Mouse (Mus musculus) forebrain, postnatal 0 days (tissue): Measurements from ENCODE around the gene Fut9. TPM values are rescaled to one million over a fixed set of nuclear protein-coding genes. Genes with fewer than 3 reads are reported as not detected.

Experiments used
- ATAC-seq: fragments of 200-750 bp; cut with Nextera tagmentation; 2 replicates; pipeline ENCODE4 v1.8.0; 2017; ENCODE audit warnings: mild to moderate bottlenecking, moderate library complexity
- DNase-seq: peaks from one replicate; pipeline ENCODE4 v3.0.0-alpha.2; 2015
- H3K27ac ChIP-seq: fragments of 300-500 bp; sonication (generic); 2 replicates; pipeline ENCODE4 v1.5.1; 2014; ENCODE audit warnings: low read depth, mild to moderate bottlenecking, antibody characterized with exemption, low read length, moderate library complexity, mixed read lengths
- H3K27me3 ChIP-seq: fragments of 300-500 bp; sonication (generic); 2 replicates; pipeline ENCODE4 v1.6.1; 2014; ENCODE audit warnings: mild to moderate bottlenecking, low read length, mixed read lengths; ENCODE audit not compliant: insufficient read depth
- H3K36me3 ChIP-seq: fragments of 300-500 bp; sonication (generic); 2 replicates; pipeline ENCODE4 v1.6.1; 2014; ENCODE audit warnings: mild to moderate bottlenecking, moderate library complexity; ENCODE audit not compliant: insufficient read depth
- H3K4me1 ChIP-seq: fragments of 300-500 bp; sonication (generic); 2 replicates; pipeline ENCODE4 v1.6.1; 2014; ENCODE audit warnings: antibody characterized with exemption; ENCODE audit not compliant: insufficient read depth
- H3K4me2 ChIP-seq: fragments of 300-500 bp; sonication (generic); 2 replicates; pipeline ENCODE4 v1.6.1; 2014; ENCODE audit warnings: low read depth, mild to moderate bottlenecking, moderate library complexity
- H3K4me3 ChIP-seq: fragments of 300-500 bp; sonication (generic); 2 replicates; pipeline ENCODE4 v1.5.1; 2014; ENCODE audit warnings: low read depth, low read length, mixed read lengths
- H3K9ac ChIP-seq: fragments of 300-500 bp; sonication (generic); 2 replicates; pipeline ENCODE4 v1.6.1; 2014; ENCODE audit warnings: mild to moderate bottlenecking
- H3K9me3 ChIP-seq: fragments of 300-500 bp; sonication (generic); 2 replicates; pipeline ENCODE4 v1.6.1; 2016; ENCODE audit warnings: low read length
- CTCF ChIP-seq: sonication (generic); IDR thresholded peaks from 2 replicates; pipeline ENCODE4 v1.5.1; 2016; ENCODE audit warnings: antibody characterized with exemption, control low read depth, low read depth
- WGBS: fragments of 180-500 bp; shearing (Covaris S2); extraction: QIAGEN DNeasy Blood & Tissue Kit; methylation state at CpG from one replicate; pipeline ENCODE4 v1.1.7; 2014; 5-methylcytosine and 5-hydroxymethylcytosine counted together
- polyA plus RNA-seq: library from polyadenylated mRNA; unstranded; fragments of >200 nt; fragmentation: Nextera tagmentation; extraction: Ambion mirVana; gene quantifications from 2 replicates; pipeline ENCODE4 v1.2.1, GENCODE M21; 2015
- total RNA-seq: library from RNA; depleted of rRNA; stranded (reverse); fragments of >200 nt; gene quantifications from 2 replicates; pipeline ENCODE4 v1.2.3, GENCODE M21; 2014

The Fut9 gene
- total and polyA plus RNA-seq, 2 experiments from 2014 or later, result 19.3 to 46.6 TPM

- Histone ChIP-seq H3K9me3 (no peaks in the 10 kb centered on the region), H3K4me1 (no peaks in the 10 kb centered on the region), H3K27me3 (no peaks in the 10 kb centered on the region), H3K9ac (no peak overlapping the region), H3K36me3 (no peaks in the 10 kb centered on the region), H3K4me2 (no peak overlapping the region), H3K4me3 (no peak overlapping the region), H3K27ac (no peak overlapping the region)
- 57% methylated on average over 4 of the region's 4 CpGs for WGBS
- DNase-seq (peak; percentile 51), ATAC-seq (peak; percentile 73)
- TF ChIP-seq CTCF, result no peak
Observed at GRCm38 (mm10) chr4:25738782-25739181, 61.3 kb downstream of the Fut9 start.

GRCm38 (mm10) chr4:25721576-25721975 is 78.5 kb downstream of the Fut9 start:
- no peaks in the 10 kb centered on the region for H3K36me3 ChIP-seq
- H3K9ac ChIP-seq, result no peak overlapping the region
- no peak for TF ChIP-seq CTCF
- no peak for DNase-seq
- no peak overlapping the region for H3K4me2 ChIP-seq
- no peak overlapping the region for H3K27ac ChIP-seq
- H3K9me3 ChIP-seq, result no peaks in the 10 kb centered on the region
- WGBS, result 69% methylated on average over 5 of the region's 5 CpGs
- H3K4me1 ChIP-seq, result no peaks in the 10 kb centered on the region
- H3K27me3 ChIP-seq, result no peaks in the 10 kb centered on the region
- ATAC-seq, result no peak; the same call in 1 of the 2 replicates
- no peak overlapping the region for H3K4me3 ChIP-seq

GRCm38 (mm10) chr4:25713907-25714306 is 86.1 kb downstream of the Fut9 start:
- no peak overlapping the region for H3K4me3 ChIP-seq
- H3K9ac ChIP-seq, result no peak overlapping the region
- 50% methylated on average over 2 of the region's 2 CpGs for WGBS
- H3K27me3 ChIP-seq, result no peaks in the 10 kb centered on the region
- no peak overlapping the region for H3K4me2 ChIP-seq
- H3K27ac ChIP-seq, result no peak overlapping the region
- no peak for DNase-seq
- H3K36me3 ChIP-seq, result no peaks in the 10 kb centered on the region
- no peak for ATAC-seq
- no peaks in the 10 kb centered on the region for H3K9me3 ChIP-seq
- no peaks in the 10 kb centered on the region for H3K4me1 ChIP-seq
- no peak for TF ChIP-seq CTCF

- Histone ChIP-seq H3K27ac (no peak overlapping the region), H3K36me3 (no peaks in the 10 kb centered on the region), H3K9ac (no peak overlapping the region), H3K4me2 (no peak overlapping the region), H3K27me3 (no peaks in the 10 kb centered on the region), H3K4me3 (no peak overlapping the region), H3K4me1 (no peaks in the 10 kb centered on the region), H3K9me3 (no peaks in the 10 kb centered on the region)
- DNase-seq, result no peak
- WGBS, result 87% methylated on average over 3 of the region's 3 CpGs
- ATAC-seq, result no peak
- 0 out of 2 replicates have a peak, but pooled peaks have one; percentile 11 for TF ChIP-seq CTCF
Observed at GRCm38 (mm10) chr4:25684976-25685375, 115.1 kb downstream of the Fut9 start.

- DNase-seq (no peak), ATAC-seq (no peak)
- Histone ChIP-seq H3K4me3 (no peak overlapping the region), H3K9me3 (no peaks in the 10 kb centered on the region), H3K4me2 (no peak overlapping the region), H3K27ac (no peak overlapping the region), H3K9ac (no peak overlapping the region), H3K36me3 (no peaks in the 10 kb centered on the region), H3K4me1 (no peaks in the 10 kb centered on the region), H3K27me3 (no peaks in the 10 kb centered on the region)
- TF ChIP-seq CTCF, result no peak
- 88% methylated on average over 1 of the region's 1 CpGs for WGBS
Observed at GRCm38 (mm10) chr4:25664196-25664595, 135.8 kb downstream of the Fut9 start.

- Histone ChIP-seq H3K4me3 (no peak overlapping the region), H3K9me3 (no peaks in the 10 kb centered on the region), H3K27me3 (no peaks in the 10 kb centered on the region), H3K27ac (no peak overlapping the region), H3K9ac (no peak overlapping the region), H3K4me1 (no peaks in the 10 kb centered on the region), H3K36me3 (no peaks in the 10 kb centered on the region), H3K4me2 (no peak overlapping the region)
- TF ChIP-seq CTCF, result no peak
- DNase-seq (no peak), ATAC-seq (no peak)
- WGBS, result 84% methylated on average over 3 of the region's 3 CpGs
Observed at GRCm38 (mm10) chr4:25661204-25661727, 138.8 kb downstream of the Fut9 start.

- H3K4me2 ChIP-seq, result no peak overlapping the region
- H3K9me3 ChIP-seq, result no peaks in the 10 kb centered on the region
- H3K9ac ChIP-seq, result no peak overlapping the region
- no peaks in the 10 kb centered on the region for H3K4me1 ChIP-seq
- WGBS, result 79% methylated on average over 3 of the region's 3 CpGs
- TF ChIP-seq CTCF, result no peak
- DNase-seq, result no peak
- no peak for ATAC-seq
- H3K36me3 ChIP-seq, result no peaks in the 10 kb centered on the region
- no peak overlapping the region for H3K27ac ChIP-seq
- H3K27me3 ChIP-seq, result no peaks in the 10 kb centered on the region
- no peak overlapping the region for H3K4me3 ChIP-seq
Observed at GRCm38 (mm10) chr4:25658792-25659191, 141.3 kb downstream of the Fut9 start.
